In genomic region chr2:130411558-130412495, GRCm38 (mm10) we compare ENCODE assay signal across 9 mouse cellular contexts. TPM values are rescaled to one million over a fixed set of nuclear protein-coding genes. Genes with fewer than 3 reads are reported as not detected.
A peak's percentile ranks its signal among the peaks of the same experiment; 100 is the strongest.
DNase-seq lines count a peak whose midpoint lies in the region; ATAC-seq lines count a peak whose summit lies in the region.
"Had no signal": no experiment of that assay in that cellular context is flagged by ENCODE, and none has a peak within 500 bp of the region (broad histone marks: within the 10 kb centered on the region; RNA-seq: fewer than 3 reads in every experiment).

No protein-coding gene starts in this region.

- H3K4me3 ChIP-seq in hindbrain, embryonic 16.5 days (ENCODE audit: low read length), result no peak overlapping the region

- no peak overlapping the region for H3K27ac ChIP-seq in hindbrain, embryonic 16.5 days (ENCODE audit: low read depth, low read length)

- peak; percentile 74 for ATAC-seq in hindbrain, embryonic 16.5 days

- H3K4me2 ChIP-seq in hindbrain, embryonic 16.5 days (ENCODE audit: low read length), result no peak overlapping the region

- H3K36me3 ChIP-seq in hindbrain, embryonic 16.5 days (ENCODE audit: control insufficient read depth, insufficient read depth, low read length), result no peaks in the 10 kb centered on the region

- H3K9ac ChIP-seq in hindbrain, embryonic 16.5 days (ENCODE audit: low read depth, low read length), result no peak overlapping the region

- H3K27me3 ChIP-seq in hindbrain, embryonic 16.5 days (replicated peaks; ENCODE audit: control insufficient read depth, insufficient read depth, low read length), result no peaks in the 10 kb centered on the region

- H3K9me3 ChIP-seq in hindbrain, embryonic 16.5 days (ENCODE audit: control insufficient read depth, low read length), result no peaks in the 10 kb centered on the region

- H3K4me1 ChIP-seq in hindbrain, embryonic 16.5 days (ENCODE audit: control insufficient read depth, insufficient read depth, low read depth, low read length), result no peaks in the 10 kb centered on the region

- WGBS in hindbrain, embryonic 16.5 days, result 43% methylated on average over 16 of the region's 16 CpGs

- peak; percentile 83 for DNase-seq in MN1 (ENCODE audit: low spot score)
- DNase-seq in cerebellum, adult 9-11 months, result peak; percentile 79
- DNase-seq in frontal cortex, adult 2 months (ENCODE audit: extremely low spot score in 1 of 2, low spot score in 1 of 2), result peak; percentile 49 to 89
- peak; percentile 79 to 84 for DNase-seq in layer of hippocampus, postnatal 36 days
- DNase-seq in lung, postnatal 4 days, result peak; percentile 79 to 87
- peak; percentile 70 for DNase-seq in right cerebral cortex, adult 18-20 months
- peak; percentile 73 to 75 for DNase-seq in urinary bladder, adult 18-20 months (ENCODE audit: low spot score in 2 of 2)

RNA-seq across cellular contexts. Expression of gene Tmem239, which starts 5.5 kb away (rescaled TPM):
- polyA plus RNA-seq in frontal cortex, adult 2 months (2012; rRNA removed), result not detected in 2 replicates
- 0.12 and 0.28 TPM in 2 replicates for polyA plus RNA-seq in hindbrain, embryonic 16.5 days (2015; fragmentation: Nextera tagmentation; extraction: Ambion mirVana)
- not detected for total RNA-seq in layer of hippocampus, postnatal 36 days (2021)
- polyA plus RNA-seq: liver, embryonic 16.5 days had no signal

RNA-seq across cellular contexts. Expression of gene 1700020A23Rik, which starts 6.8 kb away (rescaled TPM):
- not detected in 2 replicates for polyA plus RNA-seq in frontal cortex, adult 2 months (2012; rRNA removed)
- polyA plus RNA-seq in hindbrain, embryonic 16.5 days (2015; fragmentation: Nextera tagmentation; extraction: Ambion mirVana), result 0.30 and 0.59 TPM in 2 replicates
- not detected for total RNA-seq in layer of hippocampus, postnatal 36 days (2021)
- polyA plus RNA-seq: liver, embryonic 16.5 days had no signal

RNA-seq across cellular contexts. Expression of gene Gm28372, which starts 6.8 kb away (rescaled TPM):
- polyA plus RNA-seq in frontal cortex, adult 2 months (2012; rRNA removed), result not detected in 2 replicates
- polyA plus RNA-seq in hindbrain, embryonic 16.5 days (2015; fragmentation: Nextera tagmentation; extraction: Ambion mirVana), result not detected in 2 replicates
- not detected for total RNA-seq in layer of hippocampus, postnatal 36 days (2021)
- polyA plus RNA-seq: liver, embryonic 16.5 days had no signal

RNA-seq across cellular contexts. Expression of gene Vps16, which starts 12.3 kb away (rescaled TPM):
- 98.1 and 115 TPM in 2 replicates for polyA plus RNA-seq in frontal cortex, adult 2 months (2012; rRNA removed)
- 104 and 105 TPM in 2 replicates for polyA plus RNA-seq in hindbrain, embryonic 16.5 days (2015; fragmentation: Nextera tagmentation; extraction: Ambion mirVana)
- total RNA-seq in layer of hippocampus, postnatal 36 days (2021), result 10 to 100 TPM; 85.2 to 98.0 TPM

RNA-seq across cellular contexts. Expression of gene Pced1a, which starts 12.7 kb away (rescaled TPM):
- polyA plus RNA-seq in frontal cortex, adult 2 months (2012; rRNA removed), result 22.7 and 24.3 TPM in 2 replicates
- 15.2 and 15.4 TPM in 2 replicates for polyA plus RNA-seq in hindbrain, embryonic 16.5 days (2015; fragmentation: Nextera tagmentation; extraction: Ambion mirVana)
- 10 to 100 TPM; 23.1 to 26.0 TPM for total RNA-seq in layer of hippocampus, postnatal 36 days (2021)
